Mouse (Mus musculus) MEL (cell line): Measurements from ENCODE around the gene Gm10322.

Source experiments
- CTCF ChIP-seq, 3 experiments: IDR thresholded peaks in 2 of 3; conservative IDR thresholded peaks in 1 of 3; 2 replicates each; pipeline ENCODE4 v1.5.1; 2011 to 2012; ENCODE audit warnings: low read length in 3 of 3, low read depth in 2 of 3, mild to moderate bottlenecking in 2 of 3, improper control_type of control experiment in 1 of 3, inconsistent platforms in 1 of 3, mixed read lengths in 1 of 3, moderate library complexity in 1 of 3; ENCODE audit not compliant: control insufficient read depth in 1 of 3, insufficient read depth in 1 of 3, poor library complexity in 1 of 3, severe bottlenecking in 1 of 3
- POLR2A ChIP-seq, 2 experiments: IDR thresholded peaks; 2 replicates each; pipeline ENCODE4 v1.6.1; 2011 to 2012; ENCODE audit warnings: low read length in 2 of 2, mild to moderate bottlenecking in 2 of 2, control low read depth in 1 of 2, improper control_type of control experiment in 1 of 2, low read depth in 1 of 2, moderate library complexity in 1 of 2; ENCODE audit not compliant: control insufficient read depth in 1 of 2, insufficient read depth in 1 of 2, poor library complexity in 1 of 2

- TF ChIP-seq CTCF (IDR thresholded peaks at IDR 0.05 in 2 of 3, conservative IDR thresholded peaks at IDR 0.05 in 1 of 3; ENCODE audit: control insufficient read depth in 1 of 3, insufficient read depth in 1 of 3, low read depth in 2 of 3, low read length in 3 of 3, poor library complexity in 1 of 3, severe bottlenecking in 1 of 3) (no peak), POLR2A (IDR thresholded peaks at IDR 0.05; ENCODE audit: control insufficient read depth in 1 of 2, insufficient read depth in 1 of 2, low read depth in 1 of 2, low read length in 2 of 2, poor library complexity in 1 of 2) (no peak)
Measured at GRCm38 (mm10) chr10:59577871-59578801, 37.7 kb upstream of the Gm10322 start.
